Mouse (Mus musculus): ENCODE measurements at regions not wholly inside any gene's neighbourhood (a gene's known extent, or its start where the extent isn't known, plus 50 kb on each side); places are given as distances from the start of the nearest gene placed in this dataset.

- no peak for TF ChIP-seq CTCF (IDR thresholded peaks at IDR 0.05; ENCODE audit: low read depth)
- no peak for TF ChIP-seq EP300 (IDR thresholded peaks at IDR 0.05; ENCODE audit: low read depth)
These were observed 389.0 kb upstream of the Spred2 start for GRCm38 (mm10) chr11:19535215-19535614.

All from liver, embryonic 14.5 days (tissue).